Mouse (Mus musculus) olfactory bulb, adult 2 months (tissue): ENCODE measurements around the gene Mrps23. TPM values are rescaled to one million over a fixed set of nuclear protein-coding genes. Genes with fewer than 3 reads are reported as not detected.

Experiments used
- H3K27ac ChIP-seq: fragments of 200-500 bp; 2 replicates; pipeline ENCODE4 v1.5.1; 2012; ENCODE audit warnings: low read depth, low read length; ENCODE audit not compliant: insufficient read depth
- H3K4me1 ChIP-seq: fragments of 200-500 bp; 2 replicates; pipeline ENCODE4 v1.6.1; 2012; ENCODE audit warnings: low read length; ENCODE audit not compliant: control insufficient read depth, insufficient read depth
- H3K4me3 ChIP-seq: fragments of 200-500 bp; 2 replicates; pipeline ENCODE4 v1.5.1; 2012; ENCODE audit warnings: mild to moderate bottlenecking, low read depth, low read length, moderate library complexity; ENCODE audit not compliant: insufficient read depth
- CTCF ChIP-seq: fragments of 200-500 bp; IDR thresholded peaks from 2 replicates; pipeline ENCODE4 v1.5.1; 2012; ENCODE audit warnings: low read depth, mild to moderate bottlenecking, low read length, moderate library complexity; ENCODE audit not compliant: insufficient read depth
- POLR2A ChIP-seq: fragments of 200-500 bp; IDR thresholded peaks from 2 replicates; pipeline ENCODE4 v1.6.1; 2012; ENCODE audit warnings: mild to moderate bottlenecking, low read depth, low read length, moderate library complexity; ENCODE audit not compliant: insufficient read depth
- WGBS: fragments of 180-500 bp; shearing (Covaris S2); methylation state at CpG from one replicate; pipeline ENCODE4 v1.1.7; 2018; 5-methylcytosine and 5-hydroxymethylcytosine counted together
- polyA plus RNA-seq: library from polyadenylated mRNA; stranded (reverse); fragments of >200 nt; gene quantifications from 2 replicates; pipeline ENCODE4 v1.2.4, GENCODE M21; 2012; ENCODE audit warnings: low replicate concordance; ENCODE audit not compliant: missing spikeins, insufficient read depth, insufficient read length

Mrps23 gene
- not detected in 2 replicates for polyA plus RNA-seq

GRCm38 (mm10) chr11:88203712-88204532, at the start of gene Mrps23:
Gene Mrps23, plus strand, starts transcription at chr11:88204388.
- under 1% methylated on average over 51 of the region's 51 CpGs for WGBS
- H3K27ac ChIP-seq, result peak within 1 kb of the TSS; percentile 95
- peaks cover 5% of the 10 kb centered on the region; the same call in 1 of the 2 replicates for H3K4me1 ChIP-seq
- peak within 1 kb of the TSS; percentile 77 for H3K4me3 ChIP-seq
- TF ChIP-seq CTCF (peak; percentile 53; the same call in 1 of the 2 replicates), POLR2A (peak; percentile 83)

- no peak overlapping the region for H3K27ac ChIP-seq
- WGBS, result 92% methylated on average over 8 of the region's 8 CpGs
- no peak for TF ChIP-seq CTCF
- no peak for TF ChIP-seq POLR2A
- H3K4me3 ChIP-seq, result no peak overlapping the region
- H3K4me1 ChIP-seq, result peaks cover 25% of the 10 kb centered on the region
These were observed 49.7 kb upstream of the Mrps23 start for GRCm38 (mm10) chr11:88154500-88154899.

GRCm38 (mm10) chr11:88155451-88155850, 48.7 kb upstream of the Mrps23 start:
- WGBS, result 70% methylated on average over 3 of the region's 3 CpGs
- TF ChIP-seq POLR2A (no peak), CTCF (no peak)

GRCm38 (mm10) chr11:88155998-88156397, 48.2 kb upstream of the Mrps23 start:
- H3K27ac ChIP-seq, result peak overlapping the region; percentile 42; the same call in 1 of the 2 replicates
- H3K4me1 ChIP-seq, result peaks cover 32% of the 10 kb centered on the region
- H3K4me3 ChIP-seq, result no peak overlapping the region
- whole genome bisulfite sequencing, result 69% methylated on average over 8 of the region's 8 CpGs
- TF ChIP-seq CTCF (no peak), POLR2A (no peak)

More at GRCm38 (mm10) chr11:88155451-88155850, 48.7 kb upstream of the Mrps23 start:
- Histone ChIP-seq H3K4me1 (peaks cover 30% of the 10 kb centered on the region), H3K27ac (0 out of 2 replicates have a peak overlapping the region, but pooled peaks have one; percentile 42), H3K4me3 (no peak overlapping the region)

- 66% methylated on average over 2 of the region's 2 CpGs for WGBS
- Histone ChIP-seq H3K4me1 (peaks cover 32% of the 10 kb centered on the region), H3K27ac (no peak overlapping the region), H3K4me3 (no peak overlapping the region)
- TF ChIP-seq CTCF, result no peak
- TF ChIP-seq POLR2A, result no peak
These were observed 47.8 kb upstream of the Mrps23 start for GRCm38 (mm10) chr11:88156403-88156802.

GRCm38 (mm10) chr11:88158842-88159246, 45.3 kb upstream of the Mrps23 start:
- WGBS, result 78% methylated on average over 5 of the region's 5 CpGs
- H3K27ac ChIP-seq, result peak overlapping the region; percentile 69
- H3K4me1 ChIP-seq, result peaks cover 38% of the 10 kb centered on the region
- TF ChIP-seq POLR2A, result no peak
- TF ChIP-seq CTCF, result no peak
- no peak overlapping the region for H3K4me3 ChIP-seq

GRCm38 (mm10) chr11:88159389-88159788, 44.8 kb upstream of the Mrps23 start:
- H3K27ac ChIP-seq, result peak overlapping the region; percentile 49; the same call in 1 of the 2 replicates
- TF ChIP-seq CTCF, result no peak
- no peak for TF ChIP-seq POLR2A
- 75% methylated on average over 11 of the region's 11 CpGs for WGBS
- no peak overlapping the region for H3K4me3 ChIP-seq
- H3K4me1 ChIP-seq, result peaks cover 40% of the 10 kb centered on the region

- WGBS, result 76% methylated on average over 5 of the region's 5 CpGs
- H3K27ac ChIP-seq, result peak overlapping the region; percentile 38; the same call in 1 of the 2 replicates
- TF ChIP-seq POLR2A, result no peak
- TF ChIP-seq CTCF, result no peak
- H3K4me3 ChIP-seq, result no peak overlapping the region
- H3K4me1 ChIP-seq, result peaks cover 49% of the 10 kb centered on the region
These were observed 43.9 kb upstream of the Mrps23 start for GRCm38 (mm10) chr11:88160316-88160715.

GRCm38 (mm10) chr11:88161051-88161581, 43.1 kb upstream of the Mrps23 start:
- peak overlapping the region; percentile 57 for H3K27ac ChIP-seq
- no peak for TF ChIP-seq CTCF
- no peak for TF ChIP-seq POLR2A
- H3K4me1 ChIP-seq, result peaks cover 48% of the 10 kb centered on the region
- WGBS, result 2% methylated on average over 21 of the region's 33 CpGs
- H3K4me3 ChIP-seq, result peak overlapping the region; percentile 58
